Mouse (Mus musculus) midbrain, embryonic 15.5 days (tissue): ENCODE data around the gene Slc25a24. TPM values are rescaled to one million over a fixed set of nuclear protein-coding genes. Genes with fewer than 3 reads are reported as not detected.
A peak's percentile ranks its signal among the peaks of the same experiment; 100 is the strongest.

ENCODE experiments used
- ATAC-seq: fragments of 200-750 bp; cut with Nextera tagmentation; replicated peaks from 2 replicates; pipeline ENCODE4 v1.8.0; 2017; ENCODE audit warnings: moderate TSS enrichment
- H3K27ac ChIP-seq: fragments of 300-500 bp; sonication (generic); 2 replicates; pipeline ENCODE4 v1.5.1; 2015; ENCODE audit warnings: mild to moderate bottlenecking, inconsistent platforms
- H3K27me3 ChIP-seq: fragments of 300-500 bp; sonication (generic); replicated peaks from 2 replicates; pipeline ENCODE4 v1.6.1; 2015; ENCODE audit warnings: inconsistent platforms
- H3K36me3 ChIP-seq: fragments of 300-500 bp; sonication (generic); replicated peaks from 2 replicates; pipeline ENCODE4 v1.6.1; 2015; ENCODE audit warnings: inconsistent platforms
- H3K4me1 ChIP-seq: fragments of 300-500 bp; sonication (generic); 2 replicates; pipeline ENCODE4 v1.6.1; 2015; ENCODE audit warnings: inconsistent platforms
- H3K4me2 ChIP-seq: fragments of 300-500 bp; sonication (generic); 2 replicates; pipeline ENCODE4 v1.6.1; 2015; ENCODE audit warnings: inconsistent platforms, mild to moderate bottlenecking, moderate library complexity
- H3K4me3 ChIP-seq: fragments of 300-500 bp; sonication (generic); 2 replicates; pipeline ENCODE4 v1.5.1; 2015; ENCODE audit warnings: mild to moderate bottlenecking, inconsistent platforms
- H3K9ac ChIP-seq: fragments of 300-500 bp; sonication (generic); 2 replicates; pipeline ENCODE4 v1.6.1; 2015; ENCODE audit warnings: mild to moderate bottlenecking, inconsistent platforms
- H3K9me3 ChIP-seq: fragments of 300-500 bp; sonication (generic); 2 replicates; pipeline ENCODE4 v1.6.1; 2016; ENCODE audit warnings: inconsistent platforms
- WGBS: fragments of 180-500 bp; shearing (Covaris S2); methylation state at CpG from one replicate; pipeline ENCODE4 v1.1.7; 2015; ENCODE audit warnings: mixed read lengths; 5-methylcytosine and 5-hydroxymethylcytosine counted together
- polyA plus RNA-seq: library from polyadenylated mRNA; unstranded; fragments of >200 nt; fragmentation: Nextera tagmentation; extraction: Ambion mirVana; gene quantifications from 2 replicates; pipeline ENCODE4 v1.2.1, GENCODE M21; 2015

Gene Slc25a24
- polyA plus RNA-seq, 1 experiment from 2014 or later: 5.6 TPM

- Histone ChIP-seq H3K36me3 (no peaks in the 10 kb centered on the region), H3K27ac (no peak overlapping the region), H3K4me1 (peaks cover 19% of the 10 kb centered on the region), H3K4me2 (no peak overlapping the region), H3K4me3 (no peak overlapping the region), H3K9me3 (no peaks in the 10 kb centered on the region), H3K27me3 (no peaks in the 10 kb centered on the region), H3K9ac (no peak overlapping the region)
- no peak for ATAC-seq
- 49% methylated on average over 6 of the region's 6 CpGs for WGBS
Measured at GRCm38 (mm10) chr3:109178705-109179104, 55.8 kb downstream of the Slc25a24 start.

GRCm38 (mm10) chr3:109179528-109180076, 56.7 kb downstream of the Slc25a24 start:
- no peak overlapping the region for H3K4me3 ChIP-seq
- no peak overlapping the region for H3K4me2 ChIP-seq
- H3K27me3 ChIP-seq: no peaks in the 10 kb centered on the region
- H3K9me3 ChIP-seq: no peaks in the 10 kb centered on the region
- 60% methylated on average over 6 of the region's 6 CpGs for WGBS
- peak; percentile 56 for ATAC-seq
- H3K36me3 ChIP-seq: no peaks in the 10 kb centered on the region
- H3K27ac ChIP-seq: no peak overlapping the region
- peaks cover 19% of the 10 kb centered on the region for H3K4me1 ChIP-seq
- H3K9ac ChIP-seq: no peak overlapping the region

GRCm38 (mm10) chr3:109196166-109196565, 73.2 kb downstream of the Slc25a24 start:
- no peaks in the 10 kb centered on the region for H3K9me3 ChIP-seq
- H3K27me3 ChIP-seq: no peaks in the 10 kb centered on the region
- H3K4me3 ChIP-seq: no peak overlapping the region
- no peak overlapping the region for H3K9ac ChIP-seq
- no peak overlapping the region for H3K4me2 ChIP-seq
- H3K36me3 ChIP-seq: no peaks in the 10 kb centered on the region
- no peak overlapping the region for H3K27ac ChIP-seq
- 89% methylated on average over 2 of the region's 2 CpGs for WGBS
- no peaks in the 10 kb centered on the region for H3K4me1 ChIP-seq
- ATAC-seq: no peak

- no peaks in the 10 kb centered on the region for H3K36me3 ChIP-seq
- H3K4me3 ChIP-seq: no peak overlapping the region
- H3K9me3 ChIP-seq: no peaks in the 10 kb centered on the region
- H3K27ac ChIP-seq: no peak overlapping the region
- ATAC-seq: no peak
- no peaks in the 10 kb centered on the region for H3K4me1 ChIP-seq
- H3K4me2 ChIP-seq: no peak overlapping the region
- H3K9ac ChIP-seq: no peak overlapping the region
- H3K27me3 ChIP-seq: no peaks in the 10 kb centered on the region
- WGBS: 87% methylated on average over 1 of the region's 1 CpGs
Measured at GRCm38 (mm10) chr3:109199280-109199679, 76.3 kb downstream of the Slc25a24 start.

GRCm38 (mm10) chr3:109212322-109212721, 89.4 kb downstream of the Slc25a24 start:
- H3K9me3 ChIP-seq: no peaks in the 10 kb centered on the region
- H3K36me3 ChIP-seq: no peaks in the 10 kb centered on the region
- no peaks in the 10 kb centered on the region for H3K4me1 ChIP-seq
- no peak overlapping the region for H3K9ac ChIP-seq
- no peak overlapping the region for H3K4me3 ChIP-seq
- 95% methylated on average over 3 of the region's 3 CpGs for WGBS
- H3K27ac ChIP-seq: no peak overlapping the region
- no peak for ATAC-seq
- no peaks in the 10 kb centered on the region for H3K27me3 ChIP-seq
- H3K4me2 ChIP-seq: no peak overlapping the region

- Histone ChIP-seq H3K27me3 (no peaks in the 10 kb centered on the region), H3K4me2 (no peak overlapping the region), H3K27ac (no peak overlapping the region), H3K4me1 (no peaks in the 10 kb centered on the region), H3K9ac (no peak overlapping the region), H3K9me3 (no peaks in the 10 kb centered on the region), H3K36me3 (no peaks in the 10 kb centered on the region), H3K4me3 (no peak overlapping the region)
- ATAC-seq: no peak
Measured at GRCm38 (mm10) chr3:109216352-109216751, 93.4 kb downstream of the Slc25a24 start.

Other genes starting within 250 kb of the Slc25a24 start
- gene Fndc7, start 233.1 kb upstream of the Slc25a24 start, polyA plus RNA-seq: 0.05 and 0.18 TPM in 2 replicates
- gene Prpf38b, start 211.4 kb upstream of the Slc25a24 start, polyA plus RNA-seq: 55.8 TPM in 2 replicates
- 2.3 and 3.4 TPM in 2 replicates for gene Henmt1, start 183.3 kb upstream of the Slc25a24 start, polyA plus RNA-seq
- gene Gm9857, start 182.7 kb upstream of the Slc25a24 start, polyA plus RNA-seq: not detected in 2 replicates
- gene Fam102b, start 95.5 kb upstream of the Slc25a24 start, polyA plus RNA-seq: 22.3 and 25.3 TPM in 2 replicates
- not detected in 2 replicates for gene Slc25a54, start 42.7 kb upstream of the Slc25a24 start, polyA plus RNA-seq
- gene Vav3, start 217.5 kb downstream of the Slc25a24 start, polyA plus RNA-seq: 24.3 and 25.4 TPM in 2 replicates